Comparison of ENCODE assay signal across 8 mouse cellular contexts in genomic region chr14:54413877-54414700, GRCm38 (mm10). TPM values are rescaled to one million over a fixed set of nuclear protein-coding genes. Genes with fewer than 3 reads are reported as not detected.
A peak's percentile ranks its signal among the peaks of the same experiment; 100 is the strongest.
DNase-seq lines count a peak whose midpoint lies in the region; ATAC-seq and TF ChIP-seq lines count a peak whose summit lies in the region.

No protein-coding gene starts in this region.

- intact Hi-C loops in heart, postnatal 14 days (cut with DNase I): loop anchor here (5.0 to 10.0 kb wide), 2 partner anchors 33 to 349 kb away; no protein-coding TSS in a partner anchor

- TF ChIP-seq CTCF in MEL (IDR thresholded peaks at IDR 0.05 in 2 of 3, conservative IDR thresholded peaks at IDR 0.05 in 1 of 3; ENCODE audit: control insufficient read depth in 1 of 3, insufficient read depth in 1 of 3, low read depth in 2 of 3, low read length in 3 of 3, poor library complexity in 1 of 3, severe bottlenecking in 1 of 3): no peak

- DNase-seq in adrenal gland, adult (ENCODE audit: inconsistent age in 2 of 2, low spot score in 1 of 2): peak; percentile 34 to 58
- DNase-seq in adrenal gland, adult 18-20 months (ENCODE audit: low spot score in 2 of 2): no peak
- DNase-seq in MEL (ENCODE audit: low read depth, low spot score): no peak
- peak; percentile 30 to 37 for DNase-seq in heart, postnatal 14 days
- DNase-seq in limb, embryonic 10.5 days (ENCODE audit: low spot score): peak; percentile 67
- DNase-seq in embryo, embryonic 11 days: no peak
- DNase-seq in cerebellum, adult 11 months: no peak

- peak overlapping the region; percentile 18; the same call in 1 of the 2 replicates for H3K4me2 ChIP-seq in midbrain, embryonic 15.5 days

- H3K36me3 ChIP-seq in MEL (ENCODE audit: control insufficient read depth in 1 of 2, insufficient read depth in 2 of 2, low read length in 2 of 2): peaks cover 2 to 13% of the 10 kb centered on the region in 2 experiments
- no peaks in the 10 kb centered on the region for H3K36me3 ChIP-seq in limb, embryonic 10.5 days
- H3K36me3 ChIP-seq in midbrain, embryonic 15.5 days (replicated peaks): no peaks in the 10 kb centered on the region

- H3K9me3 ChIP-seq in MEL (replicated peaks; ENCODE audit: insufficient read depth, low read length): no peaks in the 10 kb centered on the region
- H3K9me3 ChIP-seq in limb, embryonic 10.5 days (replicated peaks): no peaks in the 10 kb centered on the region
- H3K9me3 ChIP-seq in midbrain, embryonic 15.5 days: no peaks in the 10 kb centered on the region

- TF ChIP-seq RAD21 in MEL (IDR thresholded peaks at IDR 0.05; ENCODE audit: low read depth, low read length): no peak

- ATAC-seq in midbrain, embryonic 15.5 days (replicated peaks): no peak

- H3K27ac ChIP-seq in MEL (ENCODE audit: control insufficient read depth, low read depth, low read length): no peak overlapping the region
- H3K27ac ChIP-seq in limb, embryonic 10.5 days: peak overlapping the region; percentile 72
- no peak overlapping the region for H3K27ac ChIP-seq in midbrain, embryonic 15.5 days

- peaks cover 3 to 18% of the 10 kb centered on the region in 2 experiments for H3K4me1 ChIP-seq in MEL (ENCODE audit: control insufficient read depth in 1 of 2, insufficient read depth in 2 of 2, low read length in 2 of 2)
- H3K4me1 ChIP-seq in limb, embryonic 10.5 days: peaks cover 49% of the 10 kb centered on the region
- H3K4me1 ChIP-seq in midbrain, embryonic 15.5 days: peaks cover 17% of the 10 kb centered on the region; the same call in 1 of the 2 replicates

- H3K4me3 ChIP-seq in MEL (ENCODE audit: control insufficient read depth in 1 of 2, insufficient read depth in 1 of 2, low read depth in 2 of 2, low read length in 2 of 2): no peak overlapping the region
- H3K4me3 ChIP-seq in limb, embryonic 10.5 days: peak overlapping the region; percentile 42
- no peak overlapping the region for H3K4me3 ChIP-seq in midbrain, embryonic 15.5 days

- TF ChIP-seq EP300 in MEL (IDR thresholded peaks at IDR 0.05; ENCODE audit: low read depth in 1 of 2, low read length in 2 of 2): no peak

- no peak for TF ChIP-seq POLR2A in MEL (IDR thresholded peaks at IDR 0.05; ENCODE audit: control insufficient read depth in 1 of 2, insufficient read depth in 1 of 2, low read depth in 1 of 2, low read length in 2 of 2, poor library complexity in 1 of 2)

- 5% methylated on average over 18 of the region's 18 CpGs for WGBS in limb, embryonic 10.5 days
- WGBS in midbrain, embryonic 15.5 days: 12% methylated on average over 18 of the region's 18 CpGs

- no peaks in the 10 kb centered on the region for H3K27me3 ChIP-seq in MEL (ENCODE audit: control insufficient read depth in 1 of 2, insufficient read depth in 2 of 2, low read length in 2 of 2)
- peaks cover 19% of the 10 kb centered on the region for H3K27me3 ChIP-seq in limb, embryonic 10.5 days (ENCODE audit: low read depth, poor library complexity, severe bottlenecking)
- H3K27me3 ChIP-seq in midbrain, embryonic 15.5 days (replicated peaks): peaks cover 12% of the 10 kb centered on the region

- H3K79me2 ChIP-seq in MEL (ENCODE audit: control insufficient read depth, insufficient read depth, low read length, poor library complexity): peaks cover 12% of the 10 kb centered on the region

- peak overlapping the region; percentile 8; the same call in 1 of the 2 replicates for H3K9ac ChIP-seq in MEL (ENCODE audit: control insufficient read depth, low read depth, low read length, poor library complexity, severe bottlenecking)
- no peak overlapping the region for H3K9ac ChIP-seq in midbrain, embryonic 15.5 days

TF ChIP-seq in MEL, 35 proteins besides CTCF, POLR2A, EP300 and RAD21:
- TF ChIP-seq NRF1 (IDR thresholded peaks at IDR 0.05; ENCODE audit: insufficient read depth, low read depth, low read length, poor library complexity, severe bottlenecking) (no peak), ZNF384 (IDR thresholded peaks at IDR 0.05; ENCODE audit: low read depth, low read length) (no peak), SIN3A (IDR thresholded peaks at IDR 0.05; ENCODE audit: low read length) (peak; percentile 28; the same call in 1 of the 2 replicates)

RNA-seq across cellular contexts. Expression of gene Slc7a7, which starts 3.5 kb away (rescaled TPM):
- 1 to 10 TPM; 3.1 to 4.5 TPM for total RNA-seq in adrenal gland, adult 18-20 months (2021)
- total RNA-seq in MEL (2012; rRNA removed): 20.1 and 42.4 TPM in 2 replicates
- 10 to 100 TPM in 1 of 2 experiments, not detected in 1; 65.6 TPM for polyA plus RNA-seq in MEL (2012; ENCODE audit: insufficient read depth in 1 of 2, insufficient read length in 2 of 2, low read depth in 1 of 2, low replicate concordance in 2 of 2, missing spikeins in 1 of 2)
- 1 to 10 TPM; 6.2 to 6.5 TPM for total RNA-seq in heart, postnatal 14 days (2021)
- 2.3 and 3.1 TPM in 2 replicates for polyA plus RNA-seq in limb, embryonic 10.5 days (2016; fragmentation: Nextera tagmentation; extraction: Ambion mirVana)
- polyA plus RNA-seq in midbrain, embryonic 15.5 days (2015; fragmentation: Nextera tagmentation; extraction: Ambion mirVana): 4.7 and 4.9 TPM in 2 replicates

RNA-seq across cellular contexts. Expression of gene Mrpl52, which starts 12.6 kb away (rescaled TPM):
- total RNA-seq in adrenal gland, adult 18-20 months (2021): 100 to 1,000 TPM; 180 to 210 TPM
- 473 and 532 TPM in 2 replicates for total RNA-seq in MEL (2012; rRNA removed)
- polyA plus RNA-seq in MEL (2012; ENCODE audit: insufficient read depth in 1 of 2, insufficient read length in 2 of 2, low read depth in 1 of 2, low replicate concordance in 2 of 2, missing spikeins in 1 of 2): 100 to 1,000 TPM in 1 of 2 experiments, not detected in 1; 469 TPM
- 100 to 1,000 TPM; 102 to 116 TPM for total RNA-seq in heart, postnatal 14 days (2021)
- 198 and 219 TPM in 2 replicates for polyA plus RNA-seq in limb, embryonic 10.5 days (2016; fragmentation: Nextera tagmentation; extraction: Ambion mirVana)
- polyA plus RNA-seq in midbrain, embryonic 15.5 days (2015; fragmentation: Nextera tagmentation; extraction: Ambion mirVana): 234 and 252 TPM in 2 replicates

RNA-seq across cellular contexts. Expression of gene Mmp14, which starts 17.3 kb away (rescaled TPM):
- total RNA-seq in adrenal gland, adult 18-20 months (2021): 10 to 100 TPM; 26.4 to 38.4 TPM
- 19.4 and 20.1 TPM in 2 replicates for total RNA-seq in MEL (2012; rRNA removed)
- 10 to 100 TPM in 1 of 2 experiments, not detected in 1; 29.9 TPM for polyA plus RNA-seq in MEL (2012; ENCODE audit: insufficient read depth in 1 of 2, insufficient read length in 2 of 2, low read depth in 1 of 2, low replicate concordance in 2 of 2, missing spikeins in 1 of 2)
- total RNA-seq in heart, postnatal 14 days (2021): 10 to 100 TPM; 53.6 to 60.0 TPM
- polyA plus RNA-seq in limb, embryonic 10.5 days (2016; fragmentation: Nextera tagmentation; extraction: Ambion mirVana): 68.3 and 84.7 TPM in 2 replicates
- polyA plus RNA-seq in midbrain, embryonic 15.5 days (2015; fragmentation: Nextera tagmentation; extraction: Ambion mirVana): 45.4 and 51.0 TPM in 2 replicates

RNA-seq across cellular contexts. Expression of gene Lrp10, which starts 49.8 kb away (rescaled TPM):
- 100 to 1,000 TPM in 1 of 2 experiments, 10 to 100 TPM in 1; 95.4 to 119 TPM for total RNA-seq in adrenal gland, adult 18-20 months (2021)
- 53.6 and 55.4 TPM in 2 replicates for total RNA-seq in MEL (2012; rRNA removed)
- 100 to 1,000 TPM in 1 of 2 experiments, not detected in 1; 110 TPM for polyA plus RNA-seq in MEL (2012; ENCODE audit: insufficient read depth in 1 of 2, insufficient read length in 2 of 2, low read depth in 1 of 2, low replicate concordance in 2 of 2, missing spikeins in 1 of 2)
- total RNA-seq in heart, postnatal 14 days (2021): 10 to 100 TPM; 63.2 to 65.6 TPM
- 23.9 and 24.4 TPM in 2 replicates for polyA plus RNA-seq in limb, embryonic 10.5 days (2016; fragmentation: Nextera tagmentation; extraction: Ambion mirVana)
- 28.9 and 31.4 TPM in 2 replicates for polyA plus RNA-seq in midbrain, embryonic 15.5 days (2015; fragmentation: Nextera tagmentation; extraction: Ambion mirVana)

RNA-seq across cellular contexts. Expression of gene Oxa1l, which starts 53.5 kb away (rescaled TPM):
- 10 to 100 TPM; 77.0 to 95.1 TPM for total RNA-seq in adrenal gland, adult 18-20 months (2021)
- 43.3 TPM in 2 replicates for total RNA-seq in MEL (2012; rRNA removed)
- polyA plus RNA-seq in MEL (2012; ENCODE audit: insufficient read depth in 1 of 2, insufficient read length in 2 of 2, low read depth in 1 of 2, low replicate concordance in 2 of 2, missing spikeins in 1 of 2): 100 to 1,000 TPM in 1 of 2 experiments, not detected in 1; 143 TPM
- 100 to 1,000 TPM; 116 to 125 TPM for total RNA-seq in heart, postnatal 14 days (2021)
- 60.5 and 63.1 TPM in 2 replicates for polyA plus RNA-seq in limb, embryonic 10.5 days (2016; fragmentation: Nextera tagmentation; extraction: Ambion mirVana)
- polyA plus RNA-seq in midbrain, embryonic 15.5 days (2015; fragmentation: Nextera tagmentation; extraction: Ambion mirVana): 52.8 and 54.8 TPM in 2 replicates

Comparison
In these comparisons a context has a peak if more than half of its experiments do, and no peak if none do; other contexts are left out.
1. DNase-seq: peak in adrenal gland, adult (2 of 2), heart, postnatal 14 days (2 of 2) and limb, embryonic 10.5 days (single experiment); none in adrenal gland, adult 18-20 months (0 of 2), MEL (single experiment), embryo, embryonic 11 days (single experiment) and cerebellum, adult 11 months (single experiment).